Mouse (Mus musculus) olfactory bulb, adult 2 months (tissue): ENCODE results near the gene Hnrnpul1.

Experiments used
- CTCF ChIP-seq: fragments of 200-500 bp; IDR thresholded peaks from 2 replicates; pipeline ENCODE4 v1.5.1; 2012; ENCODE audit warnings: low read depth, mild to moderate bottlenecking, low read length, moderate library complexity; ENCODE audit not compliant: insufficient read depth
- POLR2A ChIP-seq: fragments of 200-500 bp; IDR thresholded peaks from 2 replicates; pipeline ENCODE4 v1.6.1; 2012; ENCODE audit warnings: mild to moderate bottlenecking, low read depth, low read length, moderate library complexity; ENCODE audit not compliant: insufficient read depth

DNA sequence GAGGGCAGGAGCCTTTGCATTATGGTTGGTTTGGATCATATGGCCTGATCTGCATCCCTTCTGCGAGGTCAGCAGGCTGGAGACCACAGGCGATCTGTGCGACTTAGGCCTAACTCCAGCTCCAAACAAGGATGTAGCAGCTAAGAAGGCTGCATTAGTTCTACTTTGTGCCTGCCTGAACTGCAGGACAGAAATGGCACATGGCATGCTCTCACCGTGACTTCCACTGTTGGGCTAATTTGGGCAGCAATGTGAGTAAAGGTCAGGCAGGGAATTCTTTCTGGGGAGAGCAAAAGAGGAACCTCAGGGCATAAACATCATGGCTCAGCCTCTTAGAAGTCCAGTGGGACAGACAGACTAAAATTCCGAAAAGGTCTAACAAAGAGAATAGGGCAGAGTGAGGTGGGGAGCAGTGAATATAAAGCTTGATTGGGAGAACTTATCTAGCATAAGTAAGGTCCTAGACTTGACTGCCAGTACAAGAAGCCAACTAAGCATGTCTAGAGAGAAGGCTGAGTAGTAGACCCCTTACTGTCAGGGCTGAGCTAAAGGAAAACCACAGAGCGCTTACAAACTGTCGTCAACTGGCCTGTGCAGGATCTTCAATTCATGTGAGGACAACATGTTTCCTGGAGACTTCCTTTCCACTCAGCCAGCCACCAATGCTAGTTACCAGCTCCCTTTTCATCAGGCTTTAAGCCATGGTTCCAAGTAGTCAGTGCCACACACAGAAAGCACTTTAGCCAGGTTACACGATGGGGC lies 23.1 kb downstream of the Hnrnpul1 start:
- no peak for TF ChIP-seq CTCF
- no peak for TF ChIP-seq POLR2A
